Mouse (Mus musculus) ES-Bruce4 (cell line): Measurements from ENCODE around the gene Fam207a.

Experiments
- EP300 ChIP-seq: IDR thresholded peaks from 2 replicates; pipeline ENCODE4 v1.6.1; 2011; ENCODE audit warnings: low read depth, low read length; ENCODE audit not compliant: insufficient read depth
- POLR2A ChIP-seq: IDR thresholded peaks from one replicate; pipeline ENCODE4 v1.8.1; 2011; ENCODE audit warnings: low read length; ENCODE audit not compliant: insufficient read depth

GRCm38 (mm10) chr10:77468675-77469074 lies 46.9 kb downstream of the Fam207a start:
- TF ChIP-seq EP300 = no peak
- no peak for TF ChIP-seq POLR2A
